Mouse (Mus musculus) stomach, embryonic 16.5 days (tissue): ENCODE results near the gene Smyd4. TPM values are rescaled to one million over a fixed set of nuclear protein-coding genes. Genes with fewer than 3 reads are reported as not detected.

ENCODE experiments used
- ATAC-seq: fragments of 200-750 bp; cut with Nextera tagmentation; 2 replicates; pipeline ENCODE4 v1.8.0; 2017; ENCODE audit warnings: moderate number of reproducible peaks, moderate TSS enrichment; ENCODE audit not compliant: insufficient read depth, low FRiP score
- H3K27ac ChIP-seq: fragments of 300-500 bp; sonication (generic); 2 replicates; pipeline ENCODE4 v1.5.1; 2014; ENCODE audit warnings: low read length
- H3K27me3 ChIP-seq: fragments of 300-500 bp; sonication (generic); 2 replicates; pipeline ENCODE4 v1.6.1; 2014; ENCODE audit warnings: low read length, control low read depth, mixed read lengths; ENCODE audit not compliant: control insufficient read depth, insufficient read depth
- H3K36me3 ChIP-seq: fragments of 300-500 bp; sonication (generic); 2 replicates; pipeline ENCODE4 v1.6.1; 2014; ENCODE audit warnings: low read length; ENCODE audit not compliant: control insufficient read depth, insufficient read depth
- H3K4me1 ChIP-seq: fragments of 300-500 bp; sonication (generic); 2 replicates; pipeline ENCODE4 v1.6.1; 2014; ENCODE audit warnings: low read length, control low read depth, mixed read lengths; ENCODE audit not compliant: control insufficient read depth, insufficient read depth
- H3K4me2 ChIP-seq: fragments of 300-500 bp; sonication (generic); 2 replicates; pipeline ENCODE4 v1.6.1; 2014; ENCODE audit warnings: low read depth, low read length, mixed read lengths
- H3K4me3 ChIP-seq: fragments of 300-500 bp; sonication (generic); replicated peaks from 2 replicates; pipeline ENCODE4 v1.5.1; 2014; ENCODE audit warnings: mild to moderate bottlenecking, low read length
- H3K9ac ChIP-seq: fragments of 300-500 bp; sonication (generic); 2 replicates; pipeline ENCODE4 v1.6.1; 2014; ENCODE audit warnings: low read length
- H3K9me3 ChIP-seq: fragments of 300-500 bp; sonication (generic); replicated peaks from 2 replicates; pipeline ENCODE4 v1.6.1; 2016; ENCODE audit warnings: low read length, control low read depth; ENCODE audit not compliant: control insufficient read depth
- WGBS: fragments of 180-500 bp; shearing (Covaris S2); extraction: QIAGEN DNeasy Blood & Tissue Kit; methylation state at CpG from one replicate; pipeline ENCODE4 v1.1.7; 2014; 5-methylcytosine and 5-hydroxymethylcytosine counted together
- polyA plus RNA-seq: library from polyadenylated mRNA; unstranded; fragments of >200 nt; fragmentation: Nextera tagmentation; extraction: Ambion mirVana; gene quantifications from 2 replicates; pipeline ENCODE4 v1.2.1, GENCODE M21; 2015

Gene Smyd4
- polyA plus RNA-seq, 1 experiment from 2014 or later = 9.8 TPM

GRCm38 (mm10) chr11:75318351-75319221, 29.6 kb upstream of the Smyd4 start:
- ATAC-seq = no peak
- peaks cover 3% of the 10 kb centered on the region for H3K36me3 ChIP-seq
- no peak overlapping the region for H3K4me3 ChIP-seq
- no peaks in the 10 kb centered on the region for H3K9me3 ChIP-seq
- H3K4me2 ChIP-seq = no peak overlapping the region
- H3K4me1 ChIP-seq = peaks cover 17% of the 10 kb centered on the region
- WGBS = 42% methylated on average over 14 of the region's 14 CpGs
- no peak overlapping the region for H3K27ac ChIP-seq
- no peaks in the 10 kb centered on the region for H3K27me3 ChIP-seq
- no peak overlapping the region for H3K9ac ChIP-seq

- Histone ChIP-seq H3K27me3 (no peaks in the 10 kb centered on the region), H3K36me3 (peaks cover 3% of the 10 kb centered on the region), H3K4me2 (no peak overlapping the region), H3K4me1 (peaks cover 18% of the 10 kb centered on the region), H3K4me3 (no peak overlapping the region), H3K9ac (no peak overlapping the region), H3K9me3 (no peaks in the 10 kb centered on the region), H3K27ac (no peak overlapping the region)
- 46% methylated on average over 5 of the region's 5 CpGs for WGBS
- ATAC-seq = no peak
These were observed 29.0 kb upstream of the Smyd4 start for GRCm38 (mm10) chr11:75319246-75319645.

- Histone ChIP-seq H3K27ac (no peak overlapping the region), H3K36me3 (no peaks in the 10 kb centered on the region), H3K4me1 (peaks cover 30% of the 10 kb centered on the region), H3K4me2 (no peak overlapping the region), H3K27me3 (no peaks in the 10 kb centered on the region), H3K4me3 (no peak overlapping the region), H3K9ac (no peak overlapping the region), H3K9me3 (no peaks in the 10 kb centered on the region)
- no peak for ATAC-seq
- WGBS = 61% methylated on average over 8 of the region's 8 CpGs
These were observed 24.9 kb upstream of the Smyd4 start for GRCm38 (mm10) chr11:75323326-75323737.

- Histone ChIP-seq H3K27ac (no peak overlapping the region), H3K36me3 (no peaks in the 10 kb centered on the region), H3K9me3 (no peaks in the 10 kb centered on the region), H3K4me2 (no peak overlapping the region), H3K4me1 (peaks cover 21% of the 10 kb centered on the region), H3K9ac (no peak overlapping the region), H3K4me3 (no peak overlapping the region), H3K27me3 (no peaks in the 10 kb centered on the region)
- no peak for ATAC-seq
- WGBS = 80% methylated on average over 2 of the region's 2 CpGs
These were observed 23.8 kb upstream of the Smyd4 start for GRCm38 (mm10) chr11:75324433-75324832.

GRCm38 (mm10) chr11:75325116-75325968, 22.9 kb upstream of the Smyd4 start:
- Histone ChIP-seq H3K9me3 (no peaks in the 10 kb centered on the region), H3K4me1 (peaks cover 20% of the 10 kb centered on the region), H3K27me3 (no peaks in the 10 kb centered on the region), H3K9ac (no peak overlapping the region), H3K27ac (no peak overlapping the region), H3K4me3 (no peak overlapping the region), H3K36me3 (no peaks in the 10 kb centered on the region), H3K4me2 (no peak overlapping the region)
- WGBS = 45% methylated on average over 16 of the region's 16 CpGs
- no peak for ATAC-seq

GRCm38 (mm10) chr11:75325969-75326311, 22.3 kb upstream of the Smyd4 start:
- Histone ChIP-seq H3K36me3 (no peaks in the 10 kb centered on the region), H3K27ac (no peak overlapping the region), H3K4me1 (peaks cover 20% of the 10 kb centered on the region), H3K9me3 (no peaks in the 10 kb centered on the region), H3K4me2 (no peak overlapping the region), H3K27me3 (no peaks in the 10 kb centered on the region), H3K4me3 (no peak overlapping the region), H3K9ac (0 out of 2 replicates have a peak overlapping the region, but pooled peaks have one; percentile 9)
- WGBS = 38% methylated on average over 7 of the region's 7 CpGs
- ATAC-seq = no peak

GRCm38 (mm10) chr11:75336676-75337075, 11.6 kb upstream of the Smyd4 start:
- no peak overlapping the region for H3K4me2 ChIP-seq
- H3K4me1 ChIP-seq = peaks cover 2% of the 10 kb centered on the region; the same call in 1 of the 2 replicates
- H3K36me3 ChIP-seq = peaks cover 14% of the 10 kb centered on the region; the same call in 1 of the 2 replicates
- H3K27me3 ChIP-seq = no peaks in the 10 kb centered on the region
- ATAC-seq = no peak
- no peaks in the 10 kb centered on the region for H3K9me3 ChIP-seq
- no peak overlapping the region for H3K4me3 ChIP-seq
- H3K9ac ChIP-seq = no peak overlapping the region
- WGBS = 79% methylated on average over 8 of the region's 8 CpGs
- H3K27ac ChIP-seq = no peak overlapping the region

- 87% methylated on average over 7 of the region's 7 CpGs for WGBS
- H3K4me2 ChIP-seq = no peak overlapping the region
- H3K9ac ChIP-seq = no peak overlapping the region
- no peaks in the 10 kb centered on the region for H3K27me3 ChIP-seq
- no peak for ATAC-seq
- peaks cover 14% of the 10 kb centered on the region; the same call in 1 of the 2 replicates for H3K36me3 ChIP-seq
- no peak overlapping the region for H3K4me3 ChIP-seq
- H3K27ac ChIP-seq = no peak overlapping the region
- H3K9me3 ChIP-seq = no peaks in the 10 kb centered on the region
- H3K4me1 ChIP-seq = peaks cover 2% of the 10 kb centered on the region; the same call in 1 of the 2 replicates
These were observed 11.0 kb upstream of the Smyd4 start for GRCm38 (mm10) chr11:75337246-75337645.

GRCm38 (mm10) chr11:75340076-75340475, 8.2 kb upstream of the Smyd4 start:
- Histone ChIP-seq H3K4me1 (peaks cover 9% of the 10 kb centered on the region; the same call in 1 of the 2 replicates), H3K27me3 (no peaks in the 10 kb centered on the region), H3K4me2 (no peak overlapping the region), H3K36me3 (peaks cover 14% of the 10 kb centered on the region; the same call in 1 of the 2 replicates), H3K9ac (no peak overlapping the region), H3K27ac (no peak overlapping the region), H3K4me3 (no peak overlapping the region), H3K9me3 (no peaks in the 10 kb centered on the region)
- ATAC-seq = no peak
- 84% methylated on average over 14 of the region's 14 CpGs for WGBS
